Mouse (Mus musculus) left cerebral cortex, postnatal 25 days (tissue): Measurements from ENCODE around the gene Spata7. TPM values are rescaled to one million over a fixed set of nuclear protein-coding genes. Genes with fewer than 3 reads are reported as not detected.

Experiments used
- total RNA-seq, 2 experiments: library from RNA; stranded (reverse); gene quantifications; 2 replicates each; pipeline ENCODE4 v1.2.3; 2021

Spata7 gene
- total RNA-seq, 2 experiments from 2014 or later, result 32.5 to 33.4 TPM

Other genes with a start within 250 kb of the Spata7 start
- 10 to 100 TPM; 13.4 to 15.2 TPM for gene Kcnk10, start 49.8 kb upstream of the Spata7 start, total RNA-seq
- 1 to 10 TPM; 8.3 to 9.6 TPM for gene Ptpn21, start 109.2 kb downstream of the Spata7 start, total RNA-seq
- gene Zc3h14, start 118.8 kb downstream of the Spata7 start, total RNA-seq, result 10 to 100 TPM; 93.1 to 97.3 TPM